Mouse (Mus musculus): Measurements from ENCODE around the gene Gjb3.

DNA sequence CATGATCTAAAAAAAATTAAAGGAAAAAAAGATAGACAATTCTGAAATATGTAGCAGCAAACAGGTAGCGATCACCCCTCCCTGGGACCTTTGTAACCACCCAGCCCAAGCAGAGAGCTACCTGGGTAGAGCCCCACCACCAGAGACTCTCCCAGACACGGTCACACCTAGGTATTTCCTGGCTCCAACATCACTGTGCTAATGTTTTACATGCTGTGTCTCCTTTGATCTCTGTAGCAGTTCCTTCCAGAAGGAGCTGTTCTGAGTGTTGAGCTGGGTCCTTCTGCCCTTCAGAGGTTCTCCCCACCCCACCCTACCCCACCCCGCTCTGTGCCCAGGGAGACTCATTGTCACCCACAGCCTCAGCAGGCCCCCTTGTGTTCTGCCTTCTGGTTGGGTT lies 7.0 kb downstream of the Gjb3 start:
- TF ChIP-seq CTCF (IDR thresholded peaks at IDR 0.05; ENCODE audit: control insufficient read depth, insufficient read depth, insufficient read length): no peak
- TF ChIP-seq MAX (IDR thresholded peaks at IDR 0.05): no peak
